Mouse (Mus musculus): Measurements from ENCODE around the gene Mad2l2. TPM values are rescaled to one million over a fixed set of nuclear protein-coding genes. Genes with fewer than 3 reads are reported as not detected.

The Mad2l2 gene
- total RNA-seq, 1 experiment = 34.0 TPM

GRCm38 (mm10) chr4:148087091-148087906 is 42.9 kb upstream of the Mad2l2 start:
- in situ Hi-C loops (cut with MboI; ENCODE audit: low sequenced_read_pairs in 2 of 2, unreplicated experiment in 2 of 2) = no loop called here
- no peaks in the 10 kb centered on the region for H3K9me3 ChIP-seq (ENCODE audit: control insufficient read depth, insufficient read depth, low read depth, low read length)
- peaks cover 12 to 13% of the 10 kb centered on the region in 2 experiments for H3K4me1 ChIP-seq (ENCODE audit: control insufficient read depth in 2 of 2, insufficient read depth in 2 of 2, low read length in 2 of 2, poor library complexity in 1 of 2)
- DNase-seq (ENCODE audit: low read depth, low spot score) = no peak
- H3K36me3 ChIP-seq (ENCODE audit: control insufficient read depth, insufficient read depth, low read length, poor library complexity, severe bottlenecking) = peaks cover 3% of the 10 kb centered on the region; the same call in 1 of the 2 replicates
- H3K4me3 ChIP-seq (ENCODE audit: insufficient read depth in 1 of 2, low read depth in 1 of 2, low read length in 2 of 2, poor library complexity in 1 of 2, severe bottlenecking in 1 of 2) = peak overlapping the region; percentile 73 to 79
- peak overlapping the region; percentile 80 for H3K9ac ChIP-seq (ENCODE audit: insufficient read depth, low read depth, low read length, poor library complexity, severe bottlenecking)
- TF ChIP-seq HCFC1 (IDR thresholded peaks at IDR 0.05; ENCODE audit: borderline replicate concordance, insufficient read depth, low read length) = no peak; the same call in 1 of the 2 replicates
- no peak for TF ChIP-seq MAFK (IDR thresholded peaks at IDR 0.05; ENCODE audit: insufficient read depth, low read depth, low read length)
- TF ChIP-seq CHD2 (IDR thresholded peaks at IDR 0.05; ENCODE audit: low read depth, low read length) = no peak
- TF ChIP-seq ZC3H11A (IDR thresholded peaks at IDR 0.05; ENCODE audit: borderline replicate concordance, low read depth, low read length) = no peak
- no peak for TF ChIP-seq ZNF384 (IDR thresholded peaks at IDR 0.05; ENCODE audit: low read depth, low read length)
- peak overlapping the region; percentile 98 for H3K27ac ChIP-seq (ENCODE audit: insufficient read depth, low read depth, low read length, poor library complexity, severe bottlenecking)

- peaks cover 10 to 17% of the 10 kb centered on the region in 2 experiments for H3K4me1 ChIP-seq (ENCODE audit: control insufficient read depth in 2 of 2, insufficient read depth in 2 of 2, low read length in 2 of 2, poor library complexity in 1 of 2)
- peak within 1 kb of the TSS; percentile 98 for H3K27ac ChIP-seq (ENCODE audit: insufficient read depth, low read depth, low read length, poor library complexity, severe bottlenecking)
- in situ Hi-C loops (cut with MboI; ENCODE audit: low sequenced_read_pairs in 2 of 2, unreplicated experiment in 2 of 2) = no loop called here
Observed at GRCm38 (mm10) chr4:148087907-148088527, 42.2 kb upstream of the Mad2l2 start, which contains the start of gene Agtrap. Gene Agtrap (minus strand): TSS chr4:148088031.

DNA sequence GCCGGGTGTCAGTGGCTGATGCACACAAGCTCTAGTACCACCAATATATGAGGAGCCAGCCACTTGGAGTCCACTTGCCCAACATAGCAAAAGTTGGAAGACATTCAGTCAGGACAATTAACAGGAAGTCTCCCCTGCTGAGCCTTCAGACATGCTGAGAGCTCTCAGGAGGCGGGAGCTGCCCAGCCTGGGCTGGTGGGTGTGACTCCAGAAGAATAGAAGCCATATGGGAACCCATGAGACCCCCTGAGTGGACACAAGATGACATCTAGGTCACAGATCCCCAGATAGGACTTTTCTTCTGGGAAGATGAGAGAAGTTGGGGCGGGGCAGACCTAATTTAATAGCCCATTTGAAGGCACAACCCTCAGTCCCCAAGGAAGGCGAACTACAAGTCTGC is 41.0 kb upstream of the Mad2l2 start:
- in situ Hi-C loops (cut with MboI; ENCODE audit: low sequenced_read_pairs in 2 of 2, unreplicated experiment in 2 of 2) = no loop called here
- peaks cover 12 to 18% of the 10 kb centered on the region in 2 experiments for H3K4me1 ChIP-seq (ENCODE audit: control insufficient read depth in 2 of 2, insufficient read depth in 2 of 2, low read length in 2 of 2, poor library complexity in 1 of 2)
- H3K27ac ChIP-seq (ENCODE audit: insufficient read depth, low read depth, low read length, poor library complexity, severe bottlenecking) = peak overlapping the region; percentile 75
- peaks cover 3% of the 10 kb centered on the region; the same call in 1 of the 2 replicates for H3K36me3 ChIP-seq (ENCODE audit: control insufficient read depth, insufficient read depth, low read length, poor library complexity, severe bottlenecking)
- H3K9me3 ChIP-seq (ENCODE audit: control insufficient read depth, insufficient read depth, low read depth, low read length) = no peaks in the 10 kb centered on the region
- DNase-seq (ENCODE audit: low read depth, low spot score) = no peak
- H3K9ac ChIP-seq (ENCODE audit: insufficient read depth, low read depth, low read length, poor library complexity, severe bottlenecking) = no peak overlapping the region
- TF ChIP-seq MAFK (IDR thresholded peaks at IDR 0.05; ENCODE audit: insufficient read depth, low read depth, low read length) (no peak), HCFC1 (IDR thresholded peaks at IDR 0.05; ENCODE audit: borderline replicate concordance, insufficient read depth, low read length) (no peak), ZNF384 (IDR thresholded peaks at IDR 0.05; ENCODE audit: low read depth, low read length) (no peak), ZC3H11A (IDR thresholded peaks at IDR 0.05; ENCODE audit: borderline replicate concordance, low read depth, low read length) (no peak), CHD2 (IDR thresholded peaks at IDR 0.05; ENCODE audit: low read depth, low read length) (no peak)
- no peak overlapping the region for H3K4me3 ChIP-seq (ENCODE audit: insufficient read depth in 1 of 2, low read depth in 1 of 2, low read length in 2 of 2, poor library complexity in 1 of 2, severe bottlenecking in 1 of 2)

More at GRCm38 (mm10) chr4:148087907-148088527, 42.2 kb upstream of the Mad2l2 start, which contains the start of gene Agtrap:
- no peaks in the 10 kb centered on the region for H3K9me3 ChIP-seq (ENCODE audit: control insufficient read depth, insufficient read depth, low read depth, low read length)
- TF ChIP-seq HCFC1 (IDR thresholded peaks at IDR 0.05; ENCODE audit: borderline replicate concordance, insufficient read depth, low read length) (peak; percentile 65; the same call in 1 of the 2 replicates), MAFK (IDR thresholded peaks at IDR 0.05; ENCODE audit: insufficient read depth, low read depth, low read length) (no peak), ZC3H11A (IDR thresholded peaks at IDR 0.05; ENCODE audit: borderline replicate concordance, low read depth, low read length) (no peak), ZNF384 (IDR thresholded peaks at IDR 0.05; ENCODE audit: low read depth, low read length) (no peak), CHD2 (IDR thresholded peaks at IDR 0.05; ENCODE audit: low read depth, low read length) (no peak)
- H3K9ac ChIP-seq (ENCODE audit: insufficient read depth, low read depth, low read length, poor library complexity, severe bottlenecking) = peak within 1 kb of the TSS; percentile 80
- H3K36me3 ChIP-seq (ENCODE audit: control insufficient read depth, insufficient read depth, low read length, poor library complexity, severe bottlenecking) = peaks cover 3% of the 10 kb centered on the region; the same call in 1 of the 2 replicates
- no peak for DNase-seq (ENCODE audit: low read depth, low spot score)
- H3K4me3 ChIP-seq (ENCODE audit: insufficient read depth in 1 of 2, low read depth in 1 of 2, low read length in 2 of 2, poor library complexity in 1 of 2, severe bottlenecking in 1 of 2) = peak within 1 kb of the TSS; percentile 73 to 79

GRCm38 (mm10) chr4:148091181-148091580 is 39.0 kb upstream of the Mad2l2 start:
- DNase-seq (ENCODE audit: low read depth, low spot score) = no peak
- Histone ChIP-seq H3K4me1 (ENCODE audit: control insufficient read depth in 2 of 2, insufficient read depth in 2 of 2, low read length in 2 of 2, poor library complexity in 1 of 2) (peaks cover 12 to 21% of the 10 kb centered on the region in 2 experiments), H3K9me3 (ENCODE audit: control insufficient read depth, insufficient read depth, low read depth, low read length) (no peaks in the 10 kb centered on the region), H3K4me3 (ENCODE audit: insufficient read depth in 1 of 2, low read depth in 1 of 2, low read length in 2 of 2, poor library complexity in 1 of 2, severe bottlenecking in 1 of 2) (no peak overlapping the region), H3K9ac (ENCODE audit: insufficient read depth, low read depth, low read length, poor library complexity, severe bottlenecking) (no peak overlapping the region), H3K27ac (ENCODE audit: insufficient read depth, low read depth, low read length, poor library complexity, severe bottlenecking) (no peak overlapping the region; the same call in 1 of the 2 replicates), H3K36me3 (ENCODE audit: control insufficient read depth, insufficient read depth, low read length, poor library complexity, severe bottlenecking) (peaks cover 3% of the 10 kb centered on the region; the same call in 1 of the 2 replicates)
- no peak for TF ChIP-seq MAFK (IDR thresholded peaks at IDR 0.05; ENCODE audit: insufficient read depth, low read depth, low read length)
- no peak for TF ChIP-seq ZC3H11A (IDR thresholded peaks at IDR 0.05; ENCODE audit: borderline replicate concordance, low read depth, low read length)
- TF ChIP-seq ZNF384 (IDR thresholded peaks at IDR 0.05; ENCODE audit: low read depth, low read length) = no peak
- TF ChIP-seq CHD2 (IDR thresholded peaks at IDR 0.05; ENCODE audit: low read depth, low read length) = no peak
- no peak for TF ChIP-seq HCFC1 (IDR thresholded peaks at IDR 0.05; ENCODE audit: borderline replicate concordance, insufficient read depth, low read length)
- in situ Hi-C loops (cut with MboI; ENCODE audit: low sequenced_read_pairs in 2 of 2, unreplicated experiment in 2 of 2) = no loop called here
